Mouse (Mus musculus) MEL (cell line): Measurements from ENCODE around the gene Lce3c. TPM values are rescaled to one million over a fixed set of nuclear protein-coding genes. Genes with fewer than 3 reads are reported as not detected.

ENCODE experiments used
- DNase-seq: peaks from one replicate; pipeline ENCODE4 v3.0.0; 2011; ENCODE audit warnings: low read depth, low spot score
- H3K27ac ChIP-seq: 2 replicates; pipeline ENCODE4 v1.5.1; 2012; ENCODE audit warnings: low read depth, mild to moderate bottlenecking, control low read depth, low read length, moderate library complexity; ENCODE audit not compliant: control insufficient read depth
- H3K27me3 ChIP-seq, 2 experiments: fragments of 150-350 bp in 1 of 2; sonication (generic) in 1 of 2; 2 replicates each; pipeline ENCODE4 v1.6.1; 2012; ENCODE audit warnings: low read length in 2 of 2, mild to moderate bottlenecking in 2 of 2, improper control_type of control experiment in 1 of 2, moderate library complexity in 1 of 2; ENCODE audit not compliant: insufficient read depth in 2 of 2, control insufficient read depth in 1 of 2
- H3K36me3 ChIP-seq, 2 experiments: 2 replicates each; pipeline ENCODE4 v1.6.1; 2012 to 2014; ENCODE audit warnings: low read length in 2 of 2, improper control_type of control experiment in 1 of 2, inconsistent platforms in 1 of 2, mild to moderate bottlenecking in 1 of 2; ENCODE audit not compliant: insufficient read depth in 2 of 2, control insufficient read depth in 1 of 2
- H3K4me1 ChIP-seq, 2 experiments: fragments of 150-350 bp in 1 of 2; sonication (generic) in 1 of 2; 2 replicates each; pipeline ENCODE4 v1.6.1; 2012; ENCODE audit warnings: low read length in 2 of 2, improper control_type of control experiment in 1 of 2, mild to moderate bottlenecking in 1 of 2; ENCODE audit not compliant: insufficient read depth in 2 of 2, control insufficient read depth in 1 of 2
- H3K4me3 ChIP-seq, 2 experiments: fragments of 150-350 bp in 1 of 2; sonication (generic) in 1 of 2; 2 replicates each; pipeline ENCODE4 v1.5.1; 2012; ENCODE audit warnings: low read depth in 2 of 2, low read length in 2 of 2, mild to moderate bottlenecking in 2 of 2, moderate library complexity in 2 of 2, control low read depth in 1 of 2, improper control_type of control experiment in 1 of 2; ENCODE audit not compliant: control insufficient read depth in 1 of 2, insufficient read depth in 1 of 2
- H3K79me2 ChIP-seq: 2 replicates; pipeline ENCODE4 v1.6.1; 2012; ENCODE audit warnings: mild to moderate bottlenecking, low read length, moderate library complexity; ENCODE audit not compliant: control insufficient read depth, poor library complexity, insufficient read depth
- H3K9ac ChIP-seq: 2 replicates; pipeline ENCODE4 v1.6.1; 2012; ENCODE audit warnings: low read depth, mild to moderate bottlenecking, control low read depth, low read length, moderate library complexity; ENCODE audit not compliant: control insufficient read depth, poor library complexity, severe bottlenecking
- H3K9me3 ChIP-seq: fragments of 150-350 bp; sonication (generic); replicated peaks from 2 replicates; pipeline ENCODE4 v1.6.1; 2012; ENCODE audit warnings: mild to moderate bottlenecking, low read length, improper control_type of control experiment, moderate library complexity; ENCODE audit not compliant: insufficient read depth
- BHLHE40 ChIP-seq: IDR thresholded peaks from 2 replicates; pipeline ENCODE4 v1.6.1; 2012; ENCODE audit warnings: low read depth, mild to moderate bottlenecking, inconsistent platforms, low read length, improper control_type of control experiment, borderline replicate concordance
- CHD2 ChIP-seq: IDR thresholded peaks from 2 replicates; pipeline ENCODE4 v1.6.1; 2011; ENCODE audit warnings: low read length, improper control_type of control experiment
- CTCF ChIP-seq, 3 experiments: IDR thresholded peaks in 2 of 3; conservative IDR thresholded peaks in 1 of 3; 2 replicates each; pipeline ENCODE4 v1.5.1; 2011 to 2012; ENCODE audit warnings: low read length in 3 of 3, low read depth in 2 of 3, mild to moderate bottlenecking in 2 of 3, improper control_type of control experiment in 1 of 3, inconsistent platforms in 1 of 3, mixed read lengths in 1 of 3, moderate library complexity in 1 of 3; ENCODE audit not compliant: control insufficient read depth in 1 of 3, insufficient read depth in 1 of 3, poor library complexity in 1 of 3, severe bottlenecking in 1 of 3
- ELF1 ChIP-seq: IDR thresholded peaks from 2 replicates; pipeline ENCODE4 v1.6.1; 2014; ENCODE audit warnings: low read depth, mild to moderate bottlenecking, inconsistent platforms, low read length, improper control_type of control experiment, moderate library complexity
- EP300 ChIP-seq, 2 experiments: IDR thresholded peaks; 2 replicates each; pipeline ENCODE4 v1.6.1; 2011; ENCODE audit warnings: improper control_type of control experiment in 2 of 2, low read length in 2 of 2, low read depth in 1 of 2, mild to moderate bottlenecking in 1 of 2
- ETS1 ChIP-seq: IDR thresholded peaks from 2 replicates; pipeline ENCODE4 v1.6.1; 2012; ENCODE audit warnings: low read depth, mild to moderate bottlenecking, inconsistent platforms, low read length, improper control_type of control experiment, moderate library complexity
- GABPA ChIP-seq: IDR thresholded peaks from 2 replicates; pipeline ENCODE4 v1.6.1; 2012; ENCODE audit warnings: low read depth, mild to moderate bottlenecking, inconsistent platforms, low read length, improper control_type of control experiment, moderate library complexity
- GATA1 ChIP-seq: IDR thresholded peaks from 2 replicates; pipeline ENCODE4 v1.6.1; 2011; ENCODE audit warnings: low read depth, low read length, improper control_type of control experiment
- HCFC1 ChIP-seq: IDR thresholded peaks from 2 replicates; pipeline ENCODE4 v1.6.1; 2012; ENCODE audit warnings: low read depth, mild to moderate bottlenecking, inconsistent platforms, low read length, improper control_type of control experiment, moderate library complexity
- KAT2A ChIP-seq: conservative IDR thresholded peaks from 2 replicates; pipeline ENCODE4 v1.6.1; 2012; ENCODE audit warnings: low read depth, low read length, improper control_type of control experiment, inconsistent platforms
- MAX ChIP-seq: IDR thresholded peaks from 2 replicates; pipeline ENCODE4 v1.6.1; 2011; ENCODE audit warnings: low read length, improper control_type of control experiment
- MAZ ChIP-seq: IDR thresholded peaks from 2 replicates; pipeline ENCODE4 v1.6.1; 2012; ENCODE audit warnings: low read depth, mild to moderate bottlenecking, inconsistent platforms, low read length, improper control_type of control experiment
- MXI1 ChIP-seq: IDR thresholded peaks from 2 replicates; pipeline ENCODE4 v1.6.1; 2011; ENCODE audit warnings: mild to moderate bottlenecking, low read depth, low read length, improper control_type of control experiment
- MYB ChIP-seq: IDR thresholded peaks from 2 replicates; pipeline ENCODE4 v1.6.1; 2011; ENCODE audit warnings: mild to moderate bottlenecking, low read depth, low read length, improper control_type of control experiment
- MYC ChIP-seq: IDR thresholded peaks from 2 replicates; pipeline ENCODE4 v1.6.1; 2011; ENCODE audit warnings: low read depth, mild to moderate bottlenecking, low read length, improper control_type of control experiment, moderate library complexity
- NELFE ChIP-seq: IDR thresholded peaks from 2 replicates; pipeline ENCODE4 v1.6.1; 2011; ENCODE audit warnings: low read depth, low read length, improper control_type of control experiment
- NRF1 ChIP-seq: IDR thresholded peaks from 2 replicates; pipeline ENCODE4 v1.6.1; 2014; ENCODE audit warnings: low read depth, mild to moderate bottlenecking, inconsistent platforms, low read length, improper control_type of control experiment, moderate library complexity; ENCODE audit not compliant: poor library complexity, insufficient read depth, severe bottlenecking
- POLR2AphosphoS2 ChIP-seq: IDR thresholded peaks from 2 replicates; pipeline ENCODE4 v1.6.1; 2011; ENCODE audit warnings: low read length, improper control_type of control experiment
- POLR2AphosphoS5 ChIP-seq: IDR thresholded peaks from 2 replicates; pipeline ENCODE4 v1.6.1; 2012; ENCODE audit warnings: low read depth, borderline replicate concordance, mild to moderate bottlenecking, inconsistent platforms, low read length, moderate library complexity, mixed read lengths
- RAD21 ChIP-seq: IDR thresholded peaks from 2 replicates; pipeline ENCODE4 v1.6.1; 2011; ENCODE audit warnings: mild to moderate bottlenecking, low read depth, low read length, improper control_type of control experiment
- RCOR1 ChIP-seq: IDR thresholded peaks from 2 replicates; pipeline ENCODE4 v1.6.1; 2012; ENCODE audit warnings: low read depth, mild to moderate bottlenecking, inconsistent platforms, low read length, improper control_type of control experiment
- SIN3A ChIP-seq: IDR thresholded peaks from 2 replicates; pipeline ENCODE4 v1.6.1; 2012; ENCODE audit warnings: low read length, improper control_type of control experiment, inconsistent platforms
- TAL1 ChIP-seq: IDR thresholded peaks from 2 replicates; pipeline ENCODE4 v1.6.1; 2012; ENCODE audit warnings: mild to moderate bottlenecking, inconsistent platforms, low read length, moderate library complexity, mixed read lengths
- UBTF ChIP-seq: IDR thresholded peaks from 2 replicates; pipeline ENCODE4 v1.6.1; 2012; ENCODE audit warnings: low read depth, mild to moderate bottlenecking, inconsistent platforms, low read length, improper control_type of control experiment, moderate library complexity, borderline replicate concordance; ENCODE audit not compliant: insufficient read depth
- USF2 ChIP-seq, 2 experiments: IDR thresholded peaks; 2 replicates each; pipeline ENCODE4 v1.6.1; 2011 to 2012; ENCODE audit warnings: improper control_type of control experiment in 2 of 2, low read length in 2 of 2, borderline replicate concordance in 1 of 2, inconsistent platforms in 1 of 2, low read depth in 1 of 2, mild to moderate bottlenecking in 1 of 2; ENCODE audit not compliant: insufficient read depth in 1 of 2
- ZMIZ1 ChIP-seq: IDR thresholded peaks from 2 replicates; pipeline ENCODE4 v1.6.1; 2012; ENCODE audit warnings: low read depth, mild to moderate bottlenecking, inconsistent platforms, low read length, improper control_type of control experiment, moderate library complexity
- ZNF384 ChIP-seq: IDR thresholded peaks from 2 replicates; pipeline ENCODE4 v1.6.1; 2012; ENCODE audit warnings: low read depth, mild to moderate bottlenecking, inconsistent platforms, low read length, improper control_type of control experiment
- polyA plus RNA-seq, 2 experiments: library from polyadenylated mRNA; stranded (reverse) in 1 of 2; unstranded in 1 of 2; fragments of >175 nt in 1 of 2; fragments of >200 nt in 1 of 2; gene quantifications; 2 replicates each; pipeline versions ENCODE4 v1.2.1 to v1.2.4; 2012; ENCODE audit warnings: low replicate concordance in 2 of 2, low read depth in 1 of 2; ENCODE audit not compliant: insufficient read length in 2 of 2, insufficient read depth in 1 of 2, missing spikeins in 1 of 2
- total RNA-seq: library from RNA; depleted of rRNA; stranded (reverse); fragments of 300-350 nt; gene quantifications from 2 replicates; pipeline ENCODE4 v1.2.3, GENCODE M21; 2012

Gene Lce3c
- total and polyA plus RNA-seq, 3 experiments, result not detected

GRCm38 (mm10) chr3:92932679-92933078 lies 11.6 kb upstream of the Lce3c start, which contains the start of gene Lce3b:
Gene Lce3b (plus strand): TSS chr3:92932979.
- Histone ChIP-seq H3K9ac (no peak within 1 kb of the TSS), H3K4me1 (no peaks in the 10 kb centered on the region), H3K4me3 (no peak within 1 kb of the TSS), H3K9me3 (no peaks in the 10 kb centered on the region), H3K36me3 (no peaks in the 10 kb centered on the region), H3K27ac (no peak within 1 kb of the TSS), H3K79me2 (no peaks in the 10 kb centered on the region), H3K27me3 (no peaks in the 10 kb centered on the region)
- DNase-seq, result no peak
- TF ChIP-seq BHLHE40 (no peak), USF2 (IDR thresholded peaks at IDR 0.05; ENCODE audit: borderline replicate concordance in 1 of 2, insufficient read depth in 1 of 2, low read depth in 1 of 2, low read length in 2 of 2) (no peak), KAT2A (no peak), RAD21 (no peak), MYB (no peak), POLR2AphosphoS5 (no peak), SIN3A (no peak), CTCF (IDR thresholded peaks at IDR 0.05 in 2 of 3, conservative IDR thresholded peaks at IDR 0.05 in 1 of 3; ENCODE audit: control insufficient read depth in 1 of 3, insufficient read depth in 1 of 3, low read depth in 2 of 3, low read length in 3 of 3, poor library complexity in 1 of 3, severe bottlenecking in 1 of 3) (no peak), NELFE (no peak), NRF1 (no peak), RCOR1 (no peak), MAZ (no peak), ELF1 (no peak), TAL1 (no peak), MYC (no peak), HCFC1 (no peak), ZNF384 (no peak), CHD2 (no peak), ZMIZ1 (no peak)

DNA sequence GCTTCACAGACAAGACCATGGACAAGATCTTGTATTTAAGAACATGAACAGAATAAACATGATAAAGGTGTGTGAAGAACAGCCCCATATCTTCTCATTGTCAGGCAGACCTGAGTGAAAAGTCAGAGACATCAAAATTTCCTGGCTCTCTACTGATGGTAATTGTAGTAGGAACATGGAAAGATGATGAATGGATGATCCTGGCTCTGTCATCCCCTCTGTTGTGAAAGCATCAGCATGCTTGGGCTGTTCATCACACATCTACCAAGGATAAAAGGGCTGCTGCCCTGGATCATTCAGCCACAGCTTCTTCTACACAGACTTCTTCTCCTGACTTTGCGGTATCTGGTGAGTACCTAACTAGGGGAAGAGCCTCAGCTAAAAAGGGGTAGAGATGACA lies 12.8 kb downstream of the Lce3c start, which contains the start of gene Lce3d:
Lce3d (plus strand) TSS at position 301 of the 400 bp plus-strand sequence.
- no peak for DNase-seq
- no peaks in the 10 kb centered on the region for H3K9me3 ChIP-seq
- H3K4me1 ChIP-seq, result no peaks in the 10 kb centered on the region
- H3K4me3 ChIP-seq, result no peak within 1 kb of the TSS
- no peak within 1 kb of the TSS for H3K27ac ChIP-seq
- no peaks in the 10 kb centered on the region for H3K79me2 ChIP-seq
- H3K36me3 ChIP-seq, result no peaks in the 10 kb centered on the region
- H3K27me3 ChIP-seq, result no peaks in the 10 kb centered on the region
- H3K9ac ChIP-seq, result no peak within 1 kb of the TSS
- TF ChIP-seq ELF1 (no peak), GABPA (no peak), UBTF (no peak), MAX (no peak), EP300 (IDR thresholded peaks at IDR 0.05; ENCODE audit: low read depth in 1 of 2, low read length in 2 of 2) (no peak), MXI1 (no peak), CHD2 (no peak), POLR2AphosphoS2 (no peak), ZMIZ1 (no peak), GATA1 (no peak), SIN3A (no peak), MYB (no peak), RCOR1 (no peak), ZNF384 (no peak), ETS1 (no peak)
